In the genomic region with DNA sequence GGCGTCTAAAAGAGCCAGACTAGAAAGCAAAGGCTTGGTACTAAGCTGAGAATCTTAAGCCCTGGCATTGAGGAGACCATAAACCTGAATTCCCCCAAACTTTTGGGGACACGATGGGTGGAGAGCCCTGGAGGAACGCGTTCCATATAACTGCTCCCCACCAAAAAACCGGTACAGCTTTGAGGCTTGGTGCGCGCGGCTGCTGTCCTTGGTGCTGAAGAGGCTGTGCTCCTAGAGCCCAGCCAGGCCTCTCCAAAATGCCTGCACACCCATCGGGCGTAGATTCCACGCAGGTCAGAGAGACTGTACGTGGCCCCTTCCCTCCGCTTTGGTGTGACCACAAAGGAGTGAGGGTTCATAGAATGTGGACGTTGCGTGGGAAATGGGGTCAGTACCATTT, we compare ENCODE assay signal across 8 mouse cellular contexts. TPM values are rescaled to one million over a fixed set of nuclear protein-coding genes. Genes with fewer than 3 reads are reported as not detected.
DNase-seq lines count a peak whose midpoint lies in the region; ATAC-seq and TF ChIP-seq lines count a peak whose summit lies in the region.

No protein-coding gene starts in this region.

- ATAC-seq in kidney, embryonic 16.5 days (ENCODE audit: low FRiP score, low TSS enrichment), result no peak
- ATAC-seq in forebrain, embryonic 12.5 days (ENCODE audit: low FRiP score), result no peak
- no peak for ATAC-seq in liver, postnatal 0 days

- TF ChIP-seq EP300 in liver, postnatal 0 days (IDR thresholded peaks at IDR 0.05; ENCODE audit: low read depth), result no peak

- peaks cover 15% of the 10 kb centered on the region for H3K27me3 ChIP-seq in kidney, embryonic 16.5 days (ENCODE audit: insufficient read depth, low read length)
- peaks cover 4% of the 10 kb centered on the region; the same call in 1 of the 2 replicates for H3K27me3 ChIP-seq in forebrain, embryonic 12.5 days
- peaks cover 14% of the 10 kb centered on the region; the same call in 1 of the 2 replicates for H3K27me3 ChIP-seq in liver, postnatal 0 days (ENCODE audit: insufficient read depth, low read length)
- H3K27me3 ChIP-seq in splenic B cell, adult 2 months (ENCODE audit: control insufficient read depth, insufficient read depth, low read length, poor library complexity, severe bottlenecking), result no peaks in the 10 kb centered on the region

- H3K4me3 ChIP-seq in kidney, embryonic 16.5 days (ENCODE audit: low read length), result no peak overlapping the region
- peak overlapping the region; percentile 8; the same call in 1 of the 2 replicates for H3K4me3 ChIP-seq in forebrain, embryonic 12.5 days (replicated peaks)
- no peak overlapping the region for H3K4me3 ChIP-seq in liver, postnatal 0 days (ENCODE audit: low read depth, low read length)

- no peaks in the 10 kb centered on the region for H3K9me3 ChIP-seq in kidney, embryonic 16.5 days (ENCODE audit: low read length)
- H3K9me3 ChIP-seq in forebrain, embryonic 12.5 days, result no peaks in the 10 kb centered on the region
- H3K9me3 ChIP-seq in liver, postnatal 0 days (ENCODE audit: low read length), result no peaks in the 10 kb centered on the region

- WGBS in kidney, embryonic 16.5 days, result 20% methylated on average over 15 of the region's 15 CpGs
- WGBS in forebrain, embryonic 12.5 days, result 17% methylated on average over 15 of the region's 15 CpGs
- WGBS in liver, postnatal 0 days (ENCODE audit: insufficient replicate concordance), result 14% methylated on average over 15 of the region's 15 CpGs

- H3K4me1 ChIP-seq in kidney, embryonic 16.5 days (ENCODE audit: insufficient read depth, low read length), result no peaks in the 10 kb centered on the region
- peaks cover 52% of the 10 kb centered on the region for H3K4me1 ChIP-seq in forebrain, embryonic 12.5 days
- no peaks in the 10 kb centered on the region for H3K4me1 ChIP-seq in liver, postnatal 0 days (ENCODE audit: insufficient read depth)

- no peak overlapping the region for H3K4me2 ChIP-seq in kidney, embryonic 16.5 days (replicated peaks; ENCODE audit: low read depth, low read length)
- peak overlapping the region; percentile 48 for H3K4me2 ChIP-seq in forebrain, embryonic 12.5 days
- H3K4me2 ChIP-seq in liver, postnatal 0 days (ENCODE audit: low read depth, low read length), result no peak overlapping the region

- no peaks in the 10 kb centered on the region for H3K36me3 ChIP-seq in kidney, embryonic 16.5 days (ENCODE audit: insufficient read depth, low read length)
- peaks cover 56% of the 10 kb centered on the region for H3K36me3 ChIP-seq in forebrain, embryonic 12.5 days (replicated peaks)
- H3K36me3 ChIP-seq in liver, postnatal 0 days (replicated peaks; ENCODE audit: insufficient read depth, low read length), result no peaks in the 10 kb centered on the region
- H3K36me3 ChIP-seq in splenic B cell, adult 2 months (ENCODE audit: control insufficient read depth, insufficient read depth, low read length, poor library complexity, severe bottlenecking), result no peaks in the 10 kb centered on the region

- peak; percentile 38 for DNase-seq in kidney, adult 18-20 months
- DNase-seq in Muller cell, postnatal 12 days (ENCODE audit: inconsistent ontology term), result peak; percentile 41
- peak; percentile 63 for DNase-seq in liver, postnatal 0 days
- DNase-seq in splenic B cell, adult 2 months (ENCODE audit: low read depth, low spot score), result peak; percentile 43
- no peak for DNase-seq in cerebellum, adult 18-20 months
- no peak for DNase-seq in layer of hippocampus, adult 9-11 months

- no peak for TF ChIP-seq CTCF in liver, postnatal 0 days (IDR thresholded peaks at IDR 0.05; ENCODE audit: low read depth)

- no peak overlapping the region for H3K27ac ChIP-seq in kidney, embryonic 16.5 days (ENCODE audit: low read length)
- peak overlapping the region; percentile 96 for H3K27ac ChIP-seq in forebrain, embryonic 12.5 days
- no peak overlapping the region for H3K27ac ChIP-seq in liver, postnatal 0 days (ENCODE audit: low read depth)

- no peak overlapping the region for H3K9ac ChIP-seq in kidney, embryonic 16.5 days (replicated peaks; ENCODE audit: low read length)
- no peak overlapping the region for H3K9ac ChIP-seq in forebrain, embryonic 12.5 days
- no peak overlapping the region for H3K9ac ChIP-seq in liver, postnatal 0 days (replicated peaks)

RNA-seq across cellular contexts. Expression of a gene that starts 25.7 kb away (rescaled TPM):
- polyA plus RNA-seq in kidney, embryonic 16.5 days (2015; fragmentation: Nextera tagmentation; extraction: Ambion mirVana), result 0.67 and 0.77 TPM in 2 replicates
- 10.8 and 11.3 TPM in 2 replicates for polyA plus RNA-seq in forebrain, embryonic 12.5 days (2016; fragmentation: Nextera tagmentation; extraction: Ambion mirVana)
- polyA plus RNA-seq in liver, postnatal 0 days (2015; fragmentation: Nextera tagmentation; extraction: Ambion mirVana), result 0.08 and 0.12 TPM in 2 replicates

RNA-seq across cellular contexts. Expression of a gene that starts 35.8 kb away (rescaled TPM):
- polyA plus RNA-seq in kidney, embryonic 16.5 days (2015; fragmentation: Nextera tagmentation; extraction: Ambion mirVana), result not detected in 2 replicates
- polyA plus RNA-seq in forebrain, embryonic 12.5 days (2016; fragmentation: Nextera tagmentation; extraction: Ambion mirVana), result 0.24 and 0.28 TPM in 2 replicates
- not detected in 2 replicates for polyA plus RNA-seq in liver, postnatal 0 days (2015; fragmentation: Nextera tagmentation; extraction: Ambion mirVana)

RNA-seq across cellular contexts. Expression of a gene that starts 39.6 kb away (rescaled TPM):
- 3.3 and 4.0 TPM in 2 replicates for polyA plus RNA-seq in kidney, embryonic 16.5 days (2015; fragmentation: Nextera tagmentation; extraction: Ambion mirVana)
- 3.3 and 4.6 TPM in 2 replicates for polyA plus RNA-seq in forebrain, embryonic 12.5 days (2016; fragmentation: Nextera tagmentation; extraction: Ambion mirVana)
- polyA plus RNA-seq in liver, postnatal 0 days (2015; fragmentation: Nextera tagmentation; extraction: Ambion mirVana), result 0.39 and 0.55 TPM in 2 replicates

RNA-seq across cellular contexts. Expression of a gene that starts 41.2 kb away (rescaled TPM):
- polyA plus RNA-seq in kidney, embryonic 16.5 days (2015; fragmentation: Nextera tagmentation; extraction: Ambion mirVana), result 30.8 and 31.7 TPM in 2 replicates
- polyA plus RNA-seq in forebrain, embryonic 12.5 days (2016; fragmentation: Nextera tagmentation; extraction: Ambion mirVana), result 39.7 and 41.0 TPM in 2 replicates
- polyA plus RNA-seq in liver, postnatal 0 days (2015; fragmentation: Nextera tagmentation; extraction: Ambion mirVana), result 5.6 and 7.5 TPM in 2 replicates

RNA-seq across cellular contexts. Expression of a gene that starts 52.4 kb away (rescaled TPM):
- polyA plus RNA-seq in kidney, embryonic 16.5 days (2015; fragmentation: Nextera tagmentation; extraction: Ambion mirVana), result 21.4 and 23.5 TPM in 2 replicates
- 36.2 and 39.8 TPM in 2 replicates for polyA plus RNA-seq in forebrain, embryonic 12.5 days (2016; fragmentation: Nextera tagmentation; extraction: Ambion mirVana)
- polyA plus RNA-seq in liver, postnatal 0 days (2015; fragmentation: Nextera tagmentation; extraction: Ambion mirVana), result 6.3 and 8.8 TPM in 2 replicates

Comparison
In these comparisons a context has a peak if more than half of its experiments do, and no peak if none do; other contexts are left out.
1. DNase-seq: peak in kidney, adult 18-20 months (single experiment), Muller cell, postnatal 12 days (single experiment), liver, postnatal 0 days (single experiment) and splenic B cell, adult 2 months (single experiment); none in cerebellum, adult 18-20 months (0 of 2) and layer of hippocampus, adult 9-11 months (single experiment).